In genomic region chr6:113713389-113713788, GRCm38 (mm10) we compare ENCODE assay signal across 17 mouse cellular contexts. TPM values are rescaled to one million over a fixed set of nuclear protein-coding genes. Genes with fewer than 3 reads are reported as not detected.
"Had no signal": no experiment of that assay in that cellular context is flagged by ENCODE, and none has a peak within 500 bp of the region (broad histone marks: within the 10 kb centered on the region; RNA-seq: fewer than 3 reads in every experiment).

No protein-coding gene starts in this region.

RNA-seq across cellular contexts. Expression of gene Ghrl, which starts 6.3 kb away (rescaled TPM):
- total RNA-seq: heart, postnatal 10 days; heart, postnatal 25 days; heart, postnatal 36 days; heart, postnatal 4 days; hematopoietic stem cell, adult 5-6 weeks; hindbrain, postnatal 0 days; layer of hippocampus, adult 18-20 months; layer of hippocampus, adult 2 months; layer of hippocampus, adult 8-10 months; layer of hippocampus, postnatal 36 days; left cerebral cortex, adult 18-20 months had no signal
- polyA plus RNA-seq: heart, embryonic 12.5 days; heart, embryonic 13.5 days; heart, embryonic 14.5 days; heart, postnatal 0 days; kidney, embryonic 16.5 days; kidney, postnatal 0 days had no signal
